Mouse (Mus musculus): Measurements from ENCODE around the gene Gm5751. TPM values are rescaled to one million over a fixed set of nuclear protein-coding genes. Genes with fewer than 3 reads are reported as not detected.

Gene Gm5751
- under 1 TPM in 1 of 2 experiments, not detected in 1; 0.15 TPM for polyA plus RNA-seq (2012; fragmentation: generic; extraction: Trizol)

GRCm38 (mm10) chrX:8873953-8874352, at the start of gene Gm5751:
Gene Gm5751 (plus strand): TSS chrX:8874253.

GRCm38 (mm10) chrX:8843694-8844093, 30.4 kb upstream of the Gm5751 start, which contains the start of gene Gm6592:
Gene Gm6592 (plus strand): TSS chrX:8843994.

GRCm38 (mm10) chrX:8892343-8893155, 18.5 kb downstream of the Gm5751 start, which contains the start of gene B630019K06Rik:
Gene B630019K06Rik (plus strand): TSS chrX:8892382.

Other genes with a start within 250 kb of the Gm5751 start
- gene Ssxb8, start 183.4 kb upstream of the Gm5751 start, polyA plus RNA-seq (2012; fragmentation: generic; extraction: Trizol): not detected
- gene Ssx9, start 125.8 kb upstream of the Gm5751 start, polyA plus RNA-seq (2012; fragmentation: generic; extraction: Trizol): not detected
- gene Ssxb5, start 70.6 kb upstream of the Gm5751 start, polyA plus RNA-seq (2012; fragmentation: generic; extraction: Trizol): not detected
- not detected for gene Gm6592, start 30.3 kb upstream of the Gm5751 start, polyA plus RNA-seq (2012; fragmentation: generic; extraction: Trizol)
- 1 to 10 TPM; 1.2 to 4.9 TPM for gene B630019K06Rik, start 18.1 kb downstream of the Gm5751 start, polyA plus RNA-seq (2012; fragmentation: generic; extraction: Trizol)
- gene Fthl17b, start 88.7 kb downstream of the Gm5751 start, polyA plus RNA-seq (2012; fragmentation: generic; extraction: Trizol): not detected
- gene Fthl17c, start 102.3 kb downstream of the Gm5751 start, polyA plus RNA-seq (2012; fragmentation: generic; extraction: Trizol): not detected
- gene Fthl17d, start 112.5 kb downstream of the Gm5751 start, polyA plus RNA-seq (2012; fragmentation: generic; extraction: Trizol): under 1 TPM in 1 of 2 experiments, not detected in 1; 0.06 TPM
- gene Fthl17e, start 159.2 kb downstream of the Gm5751 start, polyA plus RNA-seq (2012; fragmentation: generic; extraction: Trizol): under 1 TPM; 0.05 to 0.07 TPM
- not detected for gene Fthl17f, start 188.8 kb downstream of the Gm5751 start, polyA plus RNA-seq (2012; fragmentation: generic; extraction: Trizol)
- gene 4930402K13Rik, start 230.3 kb downstream of the Gm5751 start, polyA plus RNA-seq (2012; fragmentation: generic; extraction: Trizol): not detected

Data from C3H10T1/2 (cell line).